Mouse (Mus musculus) lung, postnatal 0 days (tissue): ENCODE data around the gene Srebf2.

Experiments
- CTCF ChIP-seq: IDR thresholded peaks from 2 replicates; pipeline ENCODE4 v1.5.1; 2016; ENCODE audit warnings: antibody characterized with exemption, mild to moderate bottlenecking
- EP300 ChIP-seq: IDR thresholded peaks from 2 replicates; pipeline ENCODE4 v1.6.1; 2016; ENCODE audit warnings: antibody characterized with exemption, mild to moderate bottlenecking, control low read depth

DNA sequence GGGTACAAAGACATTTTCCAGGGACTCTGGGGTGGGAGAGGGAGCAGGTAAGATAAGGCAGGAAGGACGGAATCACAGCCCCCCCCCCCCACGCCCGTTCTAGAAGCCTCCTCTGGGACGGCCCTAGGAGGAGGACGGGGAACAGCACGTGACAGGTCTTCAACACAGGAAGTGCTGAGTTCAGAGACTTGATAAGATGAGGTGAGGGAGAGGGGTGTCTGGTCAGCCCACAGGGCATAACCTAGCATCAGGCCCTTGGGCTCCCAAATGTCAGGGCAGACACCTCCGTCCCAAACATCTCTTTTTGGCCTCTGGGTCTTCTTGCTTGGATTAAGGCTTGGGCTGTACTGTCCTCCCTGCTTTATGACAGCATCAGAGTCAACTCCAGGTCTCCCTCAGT lies 76.3 kb downstream of the Srebf2 start:
- no peak for TF ChIP-seq CTCF
- TF ChIP-seq EP300 = no peak
